Mouse (Mus musculus): Measurements from ENCODE around the gene Clrn2.
"Not testable (repeated sequence)": the region's sequence is repeated elsewhere in the genome, so short reads cannot be mapped to it uniquely, and the experiment has no call there.

Clrn2 gene

GRCm38 (mm10) chr5:45453451-45453850 lies at the start of gene Clrn2:
Gene Clrn2, plus strand, starts transcription at chr5:45453751.
- no peak for DNase-seq

DNA sequence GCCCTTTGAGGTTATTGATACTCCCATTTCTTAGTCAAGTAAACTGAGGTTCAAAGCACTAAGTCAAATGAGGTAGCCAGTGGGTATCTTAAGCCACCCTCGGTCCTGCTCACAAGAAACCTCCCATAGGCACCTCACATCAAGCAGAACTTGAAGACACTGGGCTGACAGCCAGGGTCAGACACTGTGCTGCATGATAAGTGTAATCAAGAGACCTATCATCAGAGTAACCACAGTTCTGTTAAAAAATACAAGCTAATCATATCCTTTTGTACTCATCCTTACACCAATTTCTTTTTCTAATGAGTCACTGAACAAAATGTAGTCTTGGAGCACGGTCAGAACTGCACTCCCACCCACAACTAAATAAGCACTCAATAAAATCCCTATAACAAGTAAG lies 47.4 kb upstream of the Clrn2 start:
- DNase-seq, result no peak

DNA sequence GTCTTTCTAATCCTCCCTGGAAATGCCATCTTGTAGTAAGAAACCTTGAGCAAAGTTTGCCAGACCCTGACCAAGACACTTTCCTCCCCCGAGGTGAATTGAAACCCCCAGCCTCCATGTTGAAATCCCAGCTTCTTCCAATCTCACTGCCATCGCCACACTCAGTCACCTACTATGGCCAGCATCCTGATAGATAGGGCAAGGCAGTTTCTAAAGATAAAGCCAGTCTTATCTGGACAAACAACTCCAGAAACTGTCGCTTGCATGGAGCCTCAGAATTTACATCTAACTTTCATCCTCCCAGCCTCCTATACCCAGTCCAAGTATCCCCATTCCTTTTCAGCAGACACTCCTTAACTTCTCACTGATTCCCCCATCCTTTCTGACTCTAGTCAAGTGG lies 37.1 kb upstream of the Clrn2 start:
- no peak for DNase-seq

- no peak for DNase-seq
These were observed 35.6 kb upstream of the Clrn2 start for GRCm38 (mm10) chr5:45417859-45418443.

DNA sequence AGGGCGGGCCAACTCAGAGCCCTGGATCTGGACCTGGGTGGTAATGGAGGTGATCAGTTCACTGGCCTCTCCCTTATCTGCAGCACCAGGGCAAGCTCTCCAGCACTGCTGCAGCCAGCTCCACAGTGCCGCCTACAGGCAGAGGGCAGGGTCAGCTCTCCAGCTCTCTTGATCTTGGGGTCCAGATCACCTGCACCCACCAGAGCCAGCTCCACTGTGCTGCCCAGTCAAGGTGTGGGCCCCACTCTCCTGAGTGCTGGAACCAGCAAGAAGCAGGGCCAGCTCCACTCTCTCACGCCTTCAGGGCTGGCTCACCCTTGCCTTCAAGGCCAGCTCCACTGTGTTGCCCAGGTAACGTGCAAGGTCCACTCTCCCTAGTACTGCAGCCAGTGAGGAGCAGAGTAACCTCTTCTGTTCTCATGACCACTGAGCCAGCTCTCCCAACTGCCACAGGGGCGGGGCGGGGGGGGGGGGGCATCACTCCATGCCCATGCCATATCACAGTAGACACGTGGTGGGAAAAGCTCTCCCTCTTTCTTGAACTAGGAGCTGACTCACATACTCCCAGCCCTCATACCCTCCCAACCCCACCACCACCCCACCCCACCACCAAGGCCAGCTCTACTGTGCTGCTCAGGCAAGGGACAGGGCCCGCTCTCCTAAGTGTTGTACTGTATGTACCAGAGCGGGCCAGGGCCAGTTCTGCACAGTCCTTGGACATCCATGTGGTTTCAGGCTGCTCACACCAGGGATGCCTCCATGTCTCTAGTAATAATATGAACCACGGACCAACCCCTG lies 33.5 kb upstream of the Clrn2 start:
- no peak for DNase-seq

- DNase-seq, result no peak
These were observed 31.4 kb upstream of the Clrn2 start for GRCm38 (mm10) chr5:45421881-45422844.

DNA sequence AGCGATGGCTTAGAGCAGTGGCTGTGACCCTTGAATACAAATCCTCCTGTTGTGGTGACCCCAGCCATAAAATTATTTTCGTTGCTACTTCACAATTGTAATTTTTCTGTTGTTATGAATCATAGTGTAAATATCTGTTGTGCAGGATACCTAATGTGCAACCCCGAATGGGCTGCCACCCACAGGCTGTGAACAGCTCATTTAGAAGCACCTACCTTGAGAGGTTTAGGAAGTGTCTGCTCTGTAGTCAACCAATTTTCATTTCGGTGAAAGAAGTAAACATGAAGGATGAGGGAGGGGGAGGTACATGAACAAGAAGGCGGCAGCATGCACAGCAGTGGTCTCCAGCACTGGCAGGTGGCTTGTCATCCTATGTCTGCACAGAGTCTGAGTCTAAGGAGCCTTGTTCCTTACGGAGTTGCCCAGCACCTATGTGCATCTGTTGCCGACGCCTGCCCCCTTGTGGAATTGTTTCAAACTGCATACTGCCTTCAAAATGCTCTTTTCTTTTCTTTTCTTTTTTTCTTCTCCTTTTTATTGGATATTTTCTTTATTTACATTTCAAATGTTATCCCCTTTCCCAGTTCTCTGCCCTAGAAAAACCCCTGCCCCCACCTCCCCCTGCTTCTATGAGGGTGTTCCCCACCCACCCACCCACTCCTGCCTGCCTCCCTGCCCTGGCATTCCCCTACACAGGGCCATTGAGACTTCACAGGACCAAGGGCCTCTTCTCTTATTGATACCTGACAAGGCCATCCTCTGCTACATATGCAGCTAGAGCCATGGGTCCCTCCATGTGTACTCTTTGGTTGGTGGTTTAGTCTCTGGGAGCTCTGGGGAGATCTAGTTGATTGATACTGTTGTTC lies 29.3 kb upstream of the Clrn2 start:
- peak; percentile 19 for DNase-seq

DNA sequence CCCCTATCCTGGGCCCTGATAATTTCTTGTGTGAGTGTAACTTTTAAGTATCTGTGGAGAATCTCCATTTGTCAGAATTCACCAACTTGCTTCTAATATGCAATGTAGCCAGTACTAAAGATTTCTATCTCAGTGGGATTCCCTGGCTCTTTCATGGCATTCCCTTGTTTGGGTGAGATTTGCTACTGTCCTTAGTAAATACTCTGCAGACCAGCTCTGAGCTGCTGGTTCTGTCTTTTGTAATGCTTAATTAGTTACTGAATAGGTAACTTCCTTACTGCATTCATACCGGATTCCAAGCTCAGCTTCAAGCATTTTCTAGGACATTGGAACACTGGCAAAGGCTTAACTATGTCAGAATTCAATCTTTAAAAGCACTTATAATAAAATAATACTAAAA lies 27.8 kb upstream of the Clrn2 start:
- not testable (repeated sequence) for DNase-seq

GRCm38 (mm10) chr5:45426416-45427034 lies 27.0 kb upstream of the Clrn2 start:
- DNase-seq, result no peak

DNA sequence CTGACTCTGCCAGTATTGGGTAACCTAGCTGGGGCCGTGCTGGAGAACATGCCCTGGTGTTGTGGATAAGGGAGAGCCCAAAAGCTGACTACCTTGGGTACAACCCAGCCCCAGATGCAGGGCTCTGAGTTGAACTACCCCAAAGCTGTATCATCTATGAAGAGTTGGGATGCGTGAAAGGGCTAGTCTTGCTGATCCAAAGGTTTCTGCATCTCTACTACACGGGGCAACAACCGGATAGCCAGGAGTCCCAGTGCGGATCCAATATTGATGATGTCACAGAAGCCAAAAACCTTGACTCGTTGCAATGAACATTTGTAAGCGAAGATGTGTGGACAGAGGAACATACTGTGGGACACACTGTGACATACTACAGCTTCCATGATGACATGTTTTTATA lies 25.7 kb upstream of the Clrn2 start:
- DNase-seq, result no peak

GRCm38 (mm10) chr5:45435967-45436950 lies 17.3 kb upstream of the Clrn2 start:
- no peak for DNase-seq

DNA sequence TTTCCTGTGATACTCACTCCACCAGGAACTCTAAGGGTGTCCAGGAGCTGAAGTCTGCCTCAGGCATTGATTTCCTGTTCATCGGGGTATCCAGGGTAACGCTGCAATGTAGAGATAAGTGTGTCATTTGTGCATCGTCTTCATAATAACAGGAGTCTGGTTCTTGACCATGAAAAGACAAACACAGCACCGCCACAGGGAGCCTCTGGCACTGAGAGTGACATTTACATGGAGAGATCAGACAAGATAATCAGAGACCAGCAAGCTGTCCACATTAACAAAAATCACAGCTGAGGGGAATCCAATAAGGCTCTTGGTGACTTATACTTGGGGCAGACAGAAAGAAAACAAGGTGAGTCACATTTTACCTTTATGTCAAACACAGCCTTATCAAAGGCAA lies 15.7 kb upstream of the Clrn2 start:
- DNase-seq, result no peak

GRCm38 (mm10) chr5:45438301-45438700 lies 15.2 kb upstream of the Clrn2 start:
- DNase-seq, result no peak

DNA sequence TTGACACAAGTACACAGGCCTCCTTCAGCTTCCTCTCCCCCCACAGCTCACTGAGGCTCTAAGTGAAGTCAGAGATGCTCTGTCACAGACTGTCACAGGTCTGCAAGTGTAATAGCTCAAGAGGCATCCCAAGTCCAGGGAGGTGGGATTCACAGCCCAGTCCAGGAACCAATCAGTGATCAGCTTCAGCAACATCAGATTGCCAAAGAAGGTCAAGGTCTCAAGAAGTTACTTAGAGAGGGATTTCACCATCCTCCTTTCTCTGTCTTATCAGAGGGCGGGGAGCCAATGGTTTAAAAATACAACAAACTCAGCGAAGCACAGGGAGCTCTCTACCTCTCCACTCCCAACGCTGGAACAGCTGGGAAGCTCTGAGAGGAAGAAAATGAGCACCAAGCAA lies 12.4 kb upstream of the Clrn2 start:
- no peak for DNase-seq

GRCm38 (mm10) chr5:45441745-45442144 lies 11.8 kb upstream of the Clrn2 start:
- no peak for DNase-seq

- DNase-seq, result no peak
These were observed 9.3 kb upstream of the Clrn2 start for GRCm38 (mm10) chr5:45444130-45444832.

GRCm38 (mm10) chr5:45448676-45449075 lies 4.9 kb upstream of the Clrn2 start:
- peak; percentile 28 for DNase-seq

DNA sequence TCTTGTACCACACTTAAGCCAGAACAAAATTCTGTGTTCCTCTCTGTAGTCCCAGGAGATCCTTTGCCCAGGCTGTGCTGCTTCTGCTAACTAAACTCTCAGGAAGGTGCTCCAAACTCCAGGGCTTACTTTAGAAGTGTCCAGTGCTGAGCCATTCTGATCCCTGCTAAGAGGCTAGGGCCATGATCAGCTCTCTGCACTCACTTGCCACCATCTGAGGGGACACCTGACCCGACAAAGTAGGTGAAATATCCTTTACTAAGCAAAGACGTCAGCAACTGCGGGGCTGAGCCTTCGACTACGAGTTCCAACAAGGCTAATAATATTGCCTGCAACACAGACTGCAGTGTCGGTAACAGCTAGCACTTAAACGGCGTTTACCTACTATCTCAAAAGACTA lies 4.3 kb upstream of the Clrn2 start:
- DNase-seq, result no peak

GRCm38 (mm10) chr5:45449831-45450716 lies 3.5 kb upstream of the Clrn2 start, which contains the start of gene Qdpr:
Gene Qdpr, minus strand, starts transcription at chr5:45450236.
- DNase-seq, result peak; percentile 97

Measured in cerebellum, adult 9-10 months (tissue).